Mouse (Mus musculus): ENCODE data around the gene Gatm. TPM values are rescaled to one million over a fixed set of nuclear protein-coding genes. Genes with fewer than 3 reads are reported as not detected.
A peak's percentile ranks its signal among the peaks of the same experiment; 100 is the strongest.

The Gatm gene
- polyA plus RNA-seq (2016; fragmentation: Nextera tagmentation; extraction: Ambion mirVana): 20.5 and 21.5 TPM in 2 replicates

DNA sequence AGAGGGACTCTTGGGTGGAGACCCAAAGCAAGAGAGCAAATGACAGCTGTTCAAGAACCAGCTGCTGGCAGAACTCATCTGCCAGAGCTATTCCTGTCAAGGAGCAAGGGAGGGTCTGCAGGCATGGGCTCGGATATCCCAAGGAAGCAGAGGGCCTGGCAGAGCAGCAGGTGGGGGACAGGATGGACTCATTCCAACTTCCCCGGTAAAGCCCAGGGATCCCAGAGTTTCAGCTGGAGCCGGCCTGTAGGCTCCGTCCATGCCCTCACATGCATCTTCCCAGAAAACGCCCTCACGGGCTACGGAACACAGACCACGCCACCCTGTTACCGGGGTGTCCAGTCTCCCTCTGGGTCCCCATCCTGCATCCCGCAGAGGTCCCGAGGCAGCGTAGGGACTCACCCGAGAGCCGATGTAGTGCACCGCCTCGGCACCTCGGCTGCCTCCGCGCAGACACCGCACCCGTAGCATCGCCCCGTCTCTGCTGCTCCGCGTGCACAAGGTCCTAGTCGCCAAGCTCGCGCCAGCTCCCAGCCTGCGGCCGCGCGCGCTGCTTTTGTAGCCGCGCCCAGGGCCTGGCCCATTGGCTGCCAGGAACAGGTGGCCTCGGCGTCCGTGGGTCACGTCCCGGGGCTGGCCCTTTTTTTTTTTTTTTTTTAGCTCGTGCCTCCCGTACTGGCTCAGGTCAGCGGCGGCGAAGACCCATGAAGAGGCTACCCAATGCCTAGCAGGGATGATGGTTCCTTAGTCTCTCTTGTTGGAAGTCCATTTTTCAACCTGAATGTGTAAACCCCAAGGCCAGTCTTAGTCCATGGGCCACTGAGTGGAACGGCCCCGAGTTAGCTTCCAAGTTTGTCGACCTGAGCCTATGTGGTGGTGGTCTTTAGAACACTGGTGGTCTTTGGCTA lies at the start of gene Gatm:
Gatm (minus strand) TSS at position 558 of the 908 bp plus-strand sequence.
- peak; percentile 83 for DNase-seq (ENCODE audit: low spot score)
- Histone ChIP-seq H3K9me3 (replicated peaks) (no peaks in the 10 kb centered on the region), H3K27me3 (ENCODE audit: low read depth, poor library complexity, severe bottlenecking) (peaks cover 31% of the 10 kb centered on the region), H3K36me3 (no peaks in the 10 kb centered on the region), H3K4me3 (peak within 1 kb of the TSS; percentile 71), H3K27ac (replicated peaks) (peak within 1 kb of the TSS; percentile 83), H3K4me1 (peaks cover 10% of the 10 kb centered on the region)
- WGBS: 3% methylated on average over 48 of the region's 48 CpGs

DNA sequence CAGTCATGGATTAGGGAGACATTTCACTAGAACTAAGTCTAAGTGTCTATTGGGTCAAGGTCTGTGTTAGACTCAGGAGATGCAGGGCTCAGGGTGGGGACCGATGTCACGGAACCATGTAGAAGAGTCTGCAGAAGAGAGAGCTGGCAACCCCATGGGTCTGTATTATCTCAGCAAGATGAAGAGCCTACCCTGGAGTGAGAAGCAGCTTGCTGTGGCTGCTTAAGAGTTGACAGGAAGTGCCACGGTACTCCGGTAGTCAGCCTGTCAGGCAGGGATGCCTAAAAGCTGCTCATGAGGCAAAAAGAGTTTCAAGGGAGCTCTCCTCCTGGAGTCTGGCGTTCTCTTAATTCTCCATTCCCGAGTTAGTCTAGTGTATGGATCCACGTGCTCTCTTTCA lies 48.7 kb upstream of the Gatm start:
- H3K27ac ChIP-seq (replicated peaks): no peak overlapping the region
- 84% methylated on average over 7 of the region's 7 CpGs for WGBS
- DNase-seq (ENCODE audit: low spot score): no peak

DNA sequence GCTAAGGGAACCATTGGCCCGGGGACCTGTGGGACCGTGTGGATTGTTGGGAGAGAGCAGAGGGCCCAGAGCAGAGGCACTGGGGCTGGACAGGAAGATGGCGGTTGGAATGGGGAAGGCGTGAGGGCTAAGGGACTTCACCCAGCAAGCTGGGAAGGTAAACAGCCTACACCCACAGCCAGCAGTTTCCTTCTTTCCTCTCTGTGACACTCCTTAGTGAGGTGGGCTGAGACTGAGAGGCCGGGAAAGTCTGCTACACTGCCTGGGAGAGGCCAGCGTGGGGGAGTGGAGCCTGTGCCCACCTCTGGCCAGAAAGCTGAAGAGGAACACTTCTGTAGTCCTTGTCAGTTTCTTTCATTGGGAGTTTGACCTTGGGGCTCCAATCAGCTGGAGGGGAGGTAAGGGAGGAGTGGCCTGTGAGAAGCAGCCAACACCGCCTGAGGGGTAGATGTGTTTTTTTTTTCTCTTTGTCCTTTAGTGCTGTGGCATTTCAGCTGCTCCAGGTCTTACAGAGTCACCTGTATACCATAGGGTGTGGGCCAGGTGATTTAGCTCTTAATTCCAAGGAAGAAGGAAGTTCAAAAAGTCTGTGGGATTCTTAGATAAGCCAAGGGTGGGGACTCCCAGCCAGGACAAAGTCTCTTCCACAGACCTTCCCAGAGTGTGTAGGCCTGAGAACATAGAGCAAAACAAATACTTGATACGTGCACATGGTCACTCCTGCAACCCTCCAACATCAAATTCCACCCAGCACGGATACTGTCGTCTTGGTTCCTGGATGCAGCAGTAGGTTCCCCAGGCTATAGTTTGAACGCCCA lies 46.8 kb upstream of the Gatm start:
- WGBS: 89% methylated on average over 11 of the region's 11 CpGs
- DNase-seq (ENCODE audit: low spot score): no peak
- Histone ChIP-seq H3K27me3 (ENCODE audit: low read depth, poor library complexity, severe bottlenecking) (no peaks in the 10 kb centered on the region), H3K36me3 (no peaks in the 10 kb centered on the region), H3K4me3 (no peak overlapping the region), H3K9me3 (replicated peaks) (no peaks in the 10 kb centered on the region), H3K4me1 (peaks cover 17% of the 10 kb centered on the region), H3K27ac (replicated peaks) (no peak overlapping the region)

More for the DNA sequence above, 48.7 kb upstream of the Gatm start:
- Histone ChIP-seq H3K36me3 (no peaks in the 10 kb centered on the region), H3K9me3 (replicated peaks) (no peaks in the 10 kb centered on the region), H3K4me3 (no peak overlapping the region), H3K27me3 (ENCODE audit: low read depth, poor library complexity, severe bottlenecking) (no peaks in the 10 kb centered on the region), H3K4me1 (peaks cover 17% of the 10 kb centered on the region)

DNA sequence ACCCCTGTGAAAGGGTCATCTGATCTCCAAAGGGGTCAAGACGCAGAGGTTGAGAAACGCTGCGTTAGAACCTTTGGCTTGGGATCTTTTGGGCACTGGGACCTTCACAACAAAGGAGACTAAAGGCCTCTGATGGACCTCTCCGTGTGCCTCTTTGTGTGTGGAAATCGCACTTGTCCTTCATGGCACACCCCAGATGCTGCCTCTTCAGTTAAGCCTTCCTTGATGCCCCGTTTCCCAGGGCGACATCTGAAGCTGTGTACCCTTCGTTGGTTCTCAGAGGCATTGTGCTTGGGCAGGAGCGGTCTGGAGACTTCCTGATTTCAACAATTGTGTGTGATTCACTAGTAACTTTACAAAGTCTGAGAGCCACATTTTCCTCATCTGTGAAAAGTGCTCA lies 45.7 kb upstream of the Gatm start:
- H3K9me3 ChIP-seq (replicated peaks): no peaks in the 10 kb centered on the region
- peaks cover 17% of the 10 kb centered on the region for H3K4me1 ChIP-seq
- no peak overlapping the region for H3K27ac ChIP-seq (replicated peaks)
- no peak overlapping the region for H3K4me3 ChIP-seq
- H3K36me3 ChIP-seq: no peaks in the 10 kb centered on the region
- 61% methylated on average over 9 of the region's 9 CpGs for WGBS
- H3K27me3 ChIP-seq (ENCODE audit: low read depth, poor library complexity, severe bottlenecking): no peaks in the 10 kb centered on the region
- DNase-seq (ENCODE audit: low spot score): no peak

- H3K9me3 ChIP-seq (replicated peaks): no peaks in the 10 kb centered on the region
- H3K27ac ChIP-seq (replicated peaks): no peak overlapping the region
- WGBS: 74% methylated on average over 2 of the region's 2 CpGs
- H3K36me3 ChIP-seq: no peaks in the 10 kb centered on the region
- H3K4me1 ChIP-seq: peaks cover 17% of the 10 kb centered on the region
- no peak overlapping the region for H3K4me3 ChIP-seq
- no peaks in the 10 kb centered on the region for H3K27me3 ChIP-seq (ENCODE audit: low read depth, poor library complexity, severe bottlenecking)
- DNase-seq (ENCODE audit: low spot score): no peak
These were observed 44.9 kb upstream of the Gatm start for GRCm38 (mm10) chr2:122656052-122656451.

GRCm38 (mm10) chr2:122652096-122653084 lies 41.3 kb upstream of the Gatm start:
- 77% methylated on average over 17 of the region's 17 CpGs for WGBS
- Histone ChIP-seq H3K4me3 (no peak overlapping the region), H3K27ac (replicated peaks) (no peak overlapping the region), H3K27me3 (ENCODE audit: low read depth, poor library complexity, severe bottlenecking) (no peaks in the 10 kb centered on the region), H3K9me3 (replicated peaks) (no peaks in the 10 kb centered on the region), H3K4me1 (peaks cover 13% of the 10 kb centered on the region), H3K36me3 (no peaks in the 10 kb centered on the region)
- no peak for DNase-seq (ENCODE audit: low spot score)

DNA sequence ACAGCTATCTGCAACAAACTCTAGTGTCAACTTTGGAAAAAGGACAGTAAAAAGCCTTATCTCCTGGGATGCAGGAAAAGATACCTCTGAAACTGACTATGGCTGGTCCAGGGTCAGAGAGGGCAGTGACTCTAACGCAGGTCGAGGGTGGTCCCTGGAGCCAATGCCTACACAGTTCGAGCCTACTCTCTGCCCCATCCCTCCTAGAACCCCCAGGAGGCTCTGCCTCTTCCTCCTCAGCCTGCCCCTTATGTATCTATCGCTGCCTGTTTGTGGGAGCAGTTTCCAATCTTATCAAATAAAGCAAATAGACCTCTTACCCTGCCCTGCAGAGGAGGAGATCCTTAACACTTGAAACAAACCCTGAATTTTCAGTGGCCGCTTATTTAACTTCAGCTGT lies 27.6 kb upstream of the Gatm start:
- 51% methylated on average over 5 of the region's 5 CpGs for WGBS
- no peak for DNase-seq (ENCODE audit: low spot score)
- no peak overlapping the region for H3K27ac ChIP-seq (replicated peaks)
- H3K4me3 ChIP-seq: no peak overlapping the region
- no peaks in the 10 kb centered on the region; the same call in 1 of the 2 replicates for H3K4me1 ChIP-seq
- peaks cover 32% of the 10 kb centered on the region for H3K27me3 ChIP-seq (ENCODE audit: low read depth, poor library complexity, severe bottlenecking)
- H3K36me3 ChIP-seq: peaks cover 12% of the 10 kb centered on the region
- H3K9me3 ChIP-seq (replicated peaks): no peaks in the 10 kb centered on the region

- WGBS: 38% methylated on average over 12 of the region's 12 CpGs
- H3K27ac ChIP-seq (replicated peaks): no peak overlapping the region
- peaks cover 32% of the 10 kb centered on the region for H3K27me3 ChIP-seq (ENCODE audit: low read depth, poor library complexity, severe bottlenecking)
- DNase-seq (ENCODE audit: low spot score): no peak
- H3K4me1 ChIP-seq: no peaks in the 10 kb centered on the region; the same call in 1 of the 2 replicates
- H3K9me3 ChIP-seq (replicated peaks): no peaks in the 10 kb centered on the region
- peak overlapping the region; percentile 58 for H3K4me3 ChIP-seq
- peaks cover 18% of the 10 kb centered on the region for H3K36me3 ChIP-seq
These were observed 26.9 kb upstream of the Gatm start for GRCm38 (mm10) chr2:122638029-122638428.

DNA sequence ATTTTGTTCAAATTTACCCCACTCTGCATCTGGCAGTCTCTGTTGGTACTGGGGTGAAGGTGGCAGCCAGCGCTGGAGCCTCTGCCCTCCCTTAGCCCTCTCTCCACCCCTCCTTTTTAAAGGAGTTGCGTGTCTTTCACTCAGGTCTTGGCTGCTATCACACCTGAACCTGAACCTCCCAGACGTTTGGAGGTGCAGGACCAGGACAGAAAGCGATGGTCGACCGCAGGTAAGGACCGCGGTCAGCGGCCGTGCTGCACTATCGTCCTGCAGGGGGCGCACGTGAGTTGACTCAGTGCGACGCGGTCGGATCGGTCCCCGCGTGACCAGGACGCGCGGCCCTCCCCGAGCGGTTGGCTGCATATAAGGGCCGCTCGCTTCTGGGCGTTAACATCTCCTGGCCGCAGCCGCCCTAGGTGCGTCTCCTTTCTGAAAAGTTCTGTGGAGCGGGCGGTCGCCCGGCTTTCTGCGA lies 26.5 kb upstream of the Gatm start:
- Histone ChIP-seq H3K27me3 (ENCODE audit: low read depth, poor library complexity, severe bottlenecking) (peaks cover 32% of the 10 kb centered on the region), H3K9me3 (replicated peaks) (no peaks in the 10 kb centered on the region), H3K36me3 (peaks cover 23% of the 10 kb centered on the region), H3K27ac (replicated peaks) (no peak overlapping the region), H3K4me3 (peak overlapping the region; percentile 58), H3K4me1 (no peaks in the 10 kb centered on the region; the same call in 1 of the 2 replicates)
- WGBS: 1% methylated on average over 36 of the region's 36 CpGs
- peak; percentile 77 for DNase-seq (ENCODE audit: low spot score)

DNA sequence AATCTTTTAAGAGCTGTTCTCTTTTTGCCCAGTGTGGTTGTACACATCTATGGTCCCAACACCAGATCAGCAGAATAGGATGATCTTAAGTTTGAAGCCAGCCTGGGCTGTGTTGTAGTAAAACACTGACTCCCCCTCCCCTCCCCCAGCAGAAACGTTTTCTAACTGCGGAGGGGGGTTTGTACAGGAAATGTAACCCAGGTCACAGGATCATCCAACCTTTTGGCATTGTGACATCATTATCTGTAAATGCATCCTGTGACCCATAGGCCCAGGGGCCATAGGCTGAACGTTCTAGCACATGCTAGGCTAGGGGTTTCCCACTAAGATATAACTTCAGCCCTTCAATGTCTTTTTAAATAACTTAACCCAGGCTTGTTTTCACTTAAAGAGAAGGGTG lies 25.6 kb upstream of the Gatm start, which contains the start of gene AA467197:
AA467197 (plus strand) TSS at position 301 of the 400 bp plus-strand sequence.
- peak within 1 kb of the TSS; percentile 58 for H3K4me3 ChIP-seq
- peaks cover 32% of the 10 kb centered on the region for H3K27me3 ChIP-seq (ENCODE audit: low read depth, poor library complexity, severe bottlenecking)
- H3K27ac ChIP-seq (replicated peaks): no peak within 1 kb of the TSS
- WGBS: 74% methylated on average over 3 of the region's 3 CpGs
- H3K4me1 ChIP-seq: peaks cover 8% of the 10 kb centered on the region
- H3K9me3 ChIP-seq (replicated peaks): no peaks in the 10 kb centered on the region
- no peak for DNase-seq (ENCODE audit: low spot score)
- H3K36me3 ChIP-seq: peaks cover 27% of the 10 kb centered on the region

GRCm38 (mm10) chr2:122631226-122631801 lies 20.2 kb upstream of the Gatm start:
- peak overlapping the region; percentile 88 for H3K27ac ChIP-seq (replicated peaks)
- DNase-seq (ENCODE audit: low spot score): peak; percentile 60

More at GRCm38 (mm10) chr2:122631226-122631801, 20.2 kb upstream of the Gatm start:
- peaks cover 27% of the 10 kb centered on the region for H3K36me3 ChIP-seq
- H3K4me1 ChIP-seq: peaks cover 20% of the 10 kb centered on the region
- peak overlapping the region; percentile 100 for H3K4me3 ChIP-seq
- no peaks in the 10 kb centered on the region for H3K27me3 ChIP-seq (ENCODE audit: low read depth, poor library complexity, severe bottlenecking)
- H3K9me3 ChIP-seq (replicated peaks): no peaks in the 10 kb centered on the region
- under 1% methylated on average over 53 of the region's 53 CpGs for WGBS
